Mouse (Mus musculus): ENCODE data around the gene B230217C12Rik. TPM values are rescaled to one million over a fixed set of nuclear protein-coding genes. Genes with fewer than 3 reads are reported as not detected.

B230217C12Rik gene
- polyA plus RNA-seq, 1 experiment from 2014 or later = 8.3 TPM

Other genes starting within 250 kb of the B230217C12Rik start
- 2.7 and 3.6 TPM in 2 replicates for gene Epop, start 211.1 kb upstream of the B230217C12Rik start, polyA plus RNA-seq (2014; fragmentation: Nextera tagmentation; extraction: Ambion mirVana)
- 4.3 and 4.5 TPM in 2 replicates for gene Mllt6, start 177.4 kb upstream of the B230217C12Rik start, polyA plus RNA-seq (2014; fragmentation: Nextera tagmentation; extraction: Ambion mirVana)
- 20.8 and 21.9 TPM in 2 replicates for gene Cisd3, start 155.0 kb upstream of the B230217C12Rik start, polyA plus RNA-seq (2014; fragmentation: Nextera tagmentation; extraction: Ambion mirVana)
- gene Pcgf2, start 140.3 kb upstream of the B230217C12Rik start, polyA plus RNA-seq (2014; fragmentation: Nextera tagmentation; extraction: Ambion mirVana) = 18.2 and 20.6 TPM in 2 replicates
- 429 and 454 TPM in 2 replicates for gene Psmb3, start 137.4 kb upstream of the B230217C12Rik start, polyA plus RNA-seq (2014; fragmentation: Nextera tagmentation; extraction: Ambion mirVana)
- gene Pip4k2b, start 96.1 kb upstream of the B230217C12Rik start, polyA plus RNA-seq (2014; fragmentation: Nextera tagmentation; extraction: Ambion mirVana) = 1.9 and 2.5 TPM in 2 replicates
- 14.2 and 16.8 TPM in 2 replicates for gene Cwc25, start 74.2 kb upstream of the B230217C12Rik start, polyA plus RNA-seq (2014; fragmentation: Nextera tagmentation; extraction: Ambion mirVana)
- gene 1700001P01Rik, start 64.9 kb upstream of the B230217C12Rik start, polyA plus RNA-seq (2014; fragmentation: Nextera tagmentation; extraction: Ambion mirVana) = 0.43 and 0.59 TPM in 2 replicates
- 774 and 780 TPM in 2 replicates for gene Rpl23, start 58.3 kb upstream of the B230217C12Rik start, polyA plus RNA-seq (2014; fragmentation: Nextera tagmentation; extraction: Ambion mirVana)
- 73.2 and 82.0 TPM in 2 replicates for gene Lasp1, start 41.8 kb upstream of the B230217C12Rik start, polyA plus RNA-seq (2014; fragmentation: Nextera tagmentation; extraction: Ambion mirVana)
- 0.29 and 0.56 TPM in 2 replicates for gene Fbxo47, start 43.4 kb downstream of the B230217C12Rik start, polyA plus RNA-seq (2014; fragmentation: Nextera tagmentation; extraction: Ambion mirVana)
- gene Plxdc1, start 145.7 kb downstream of the B230217C12Rik start, polyA plus RNA-seq (2014; fragmentation: Nextera tagmentation; extraction: Ambion mirVana) = 0.38 and 0.56 TPM in 2 replicates
- 7.8 and 11.6 TPM in 2 replicates for gene Arl5c, start 155.4 kb downstream of the B230217C12Rik start, polyA plus RNA-seq (2014; fragmentation: Nextera tagmentation; extraction: Ambion mirVana)
- 7.3 and 9.7 TPM in 2 replicates for gene Cacnb1, start 182.3 kb downstream of the B230217C12Rik start, polyA plus RNA-seq (2014; fragmentation: Nextera tagmentation; extraction: Ambion mirVana)
- gene Rpl19, start 185.9 kb downstream of the B230217C12Rik start, polyA plus RNA-seq (2014; fragmentation: Nextera tagmentation; extraction: Ambion mirVana) = 1,095 and 1,157 TPM in 2 replicates
- 0.30 and 0.32 TPM in 2 replicates for gene Stac2, start 212.7 kb downstream of the B230217C12Rik start, polyA plus RNA-seq (2014; fragmentation: Nextera tagmentation; extraction: Ambion mirVana)

All from stomach, embryonic 14.5 days (tissue).